Mouse (Mus musculus): ENCODE measurements around the gene Hectd4. TPM values are rescaled to one million over a fixed set of nuclear protein-coding genes. Genes with fewer than 3 reads are reported as not detected.

Hectd4 gene
- polyA plus RNA-seq, 1 experiment, result 11.7 TPM

GRCm38 (mm10) chr5:121243676-121244364, 23.8 kb downstream of the Hectd4 start:
- H3K27ac ChIP-seq (ENCODE audit: insufficient read depth, low read depth, low read length), result no peak overlapping the region
- peaks cover 3% of the 10 kb centered on the region; the same call in 1 of the 2 replicates for H3K4me1 ChIP-seq (ENCODE audit: control insufficient read depth, insufficient read depth, low read length)
- no peak overlapping the region for H3K4me3 ChIP-seq (ENCODE audit: insufficient read depth, low read length)
- TF ChIP-seq CTCF (IDR thresholded peaks at IDR 0.05; ENCODE audit: low read depth, low read length), result no peak
- no peak for TF ChIP-seq POLR2A (IDR thresholded peaks at IDR 0.05; ENCODE audit: borderline replicate concordance, low read depth, low read length)

GRCm38 (mm10) chr5:121244365-121244731, 24.3 kb downstream of the Hectd4 start:
- H3K27ac ChIP-seq (ENCODE audit: insufficient read depth, low read depth, low read length), result no peak overlapping the region
- no peak overlapping the region for H3K4me3 ChIP-seq (ENCODE audit: insufficient read depth, low read length)
- TF ChIP-seq POLR2A (IDR thresholded peaks at IDR 0.05; ENCODE audit: borderline replicate concordance, low read depth, low read length) (no peak), CTCF (IDR thresholded peaks at IDR 0.05; ENCODE audit: low read depth, low read length) (no peak)
- peaks cover 7% of the 10 kb centered on the region; the same call in 1 of the 2 replicates for H3K4me1 ChIP-seq (ENCODE audit: control insufficient read depth, insufficient read depth, low read length)

- peaks cover 9% of the 10 kb centered on the region for H3K4me1 ChIP-seq (ENCODE audit: control insufficient read depth, insufficient read depth, low read length)
- H3K4me3 ChIP-seq (ENCODE audit: insufficient read depth, low read length), result no peak overlapping the region
- TF ChIP-seq CTCF (IDR thresholded peaks at IDR 0.05; ENCODE audit: low read depth, low read length), result no peak
- TF ChIP-seq POLR2A (IDR thresholded peaks at IDR 0.05; ENCODE audit: borderline replicate concordance, low read depth, low read length), result no peak
- H3K27ac ChIP-seq (ENCODE audit: insufficient read depth, low read depth, low read length), result no peak overlapping the region
These were observed 25.2 kb downstream of the Hectd4 start for GRCm38 (mm10) chr5:121245201-121245600.

GRCm38 (mm10) chr5:121248766-121249394, 28.9 kb downstream of the Hectd4 start:
- TF ChIP-seq POLR2A (IDR thresholded peaks at IDR 0.05; ENCODE audit: borderline replicate concordance, low read depth, low read length) (no peak), CTCF (IDR thresholded peaks at IDR 0.05; ENCODE audit: low read depth, low read length) (no peak)
- no peak overlapping the region for H3K4me3 ChIP-seq (ENCODE audit: insufficient read depth, low read length)
- H3K4me1 ChIP-seq (ENCODE audit: control insufficient read depth, insufficient read depth, low read length), result peaks cover 34% of the 10 kb centered on the region
- H3K27ac ChIP-seq (ENCODE audit: insufficient read depth, low read depth, low read length), result no peak overlapping the region

GRCm38 (mm10) chr5:121249693-121250092, 29.7 kb downstream of the Hectd4 start:
- Histone ChIP-seq H3K4me1 (ENCODE audit: control insufficient read depth, insufficient read depth, low read length) (peaks cover 35% of the 10 kb centered on the region), H3K27ac (ENCODE audit: insufficient read depth, low read depth, low read length) (peak overlapping the region; percentile 39), H3K4me3 (ENCODE audit: insufficient read depth, low read length) (no peak overlapping the region)
- no peak for TF ChIP-seq POLR2A (IDR thresholded peaks at IDR 0.05; ENCODE audit: borderline replicate concordance, low read depth, low read length)
- no peak for TF ChIP-seq CTCF (IDR thresholded peaks at IDR 0.05; ENCODE audit: low read depth, low read length)

- peak overlapping the region; percentile 41 for H3K27ac ChIP-seq (ENCODE audit: insufficient read depth, low read depth, low read length)
- H3K4me1 ChIP-seq (ENCODE audit: control insufficient read depth, insufficient read depth, low read length), result peaks cover 45% of the 10 kb centered on the region
- TF ChIP-seq CTCF (IDR thresholded peaks at IDR 0.05; ENCODE audit: low read depth, low read length) (no peak), POLR2A (IDR thresholded peaks at IDR 0.05; ENCODE audit: borderline replicate concordance, low read depth, low read length) (no peak)
- no peak overlapping the region for H3K4me3 ChIP-seq (ENCODE audit: insufficient read depth, low read length)
These were observed 31.8 kb downstream of the Hectd4 start for GRCm38 (mm10) chr5:121251813-121252212.

GRCm38 (mm10) chr5:121253816-121254497, 33.9 kb downstream of the Hectd4 start:
- no peak overlapping the region for H3K27ac ChIP-seq (ENCODE audit: insufficient read depth, low read depth, low read length)
- H3K4me3 ChIP-seq (ENCODE audit: insufficient read depth, low read length), result no peak overlapping the region
- TF ChIP-seq CTCF (IDR thresholded peaks at IDR 0.05; ENCODE audit: low read depth, low read length) (no peak), POLR2A (IDR thresholded peaks at IDR 0.05; ENCODE audit: borderline replicate concordance, low read depth, low read length) (no peak)
- H3K4me1 ChIP-seq (ENCODE audit: control insufficient read depth, insufficient read depth, low read length), result peaks cover 41% of the 10 kb centered on the region

GRCm38 (mm10) chr5:121254977-121255376, 35.0 kb downstream of the Hectd4 start:
- H3K4me1 ChIP-seq (ENCODE audit: control insufficient read depth, insufficient read depth, low read length), result peaks cover 41% of the 10 kb centered on the region
- H3K27ac ChIP-seq (ENCODE audit: insufficient read depth, low read depth, low read length), result no peak overlapping the region
- H3K4me3 ChIP-seq (ENCODE audit: insufficient read depth, low read length), result no peak overlapping the region
- no peak for TF ChIP-seq CTCF (IDR thresholded peaks at IDR 0.05; ENCODE audit: low read depth, low read length)
- TF ChIP-seq POLR2A (IDR thresholded peaks at IDR 0.05; ENCODE audit: borderline replicate concordance, low read depth, low read length), result no peak

- Histone ChIP-seq H3K27ac (ENCODE audit: insufficient read depth, low read depth, low read length) (no peak overlapping the region), H3K4me1 (ENCODE audit: control insufficient read depth, insufficient read depth, low read length) (peaks cover 3% of the 10 kb centered on the region; the same call in 1 of the 2 replicates), H3K4me3 (ENCODE audit: insufficient read depth, low read length) (no peak overlapping the region)
- TF ChIP-seq CTCF (IDR thresholded peaks at IDR 0.05; ENCODE audit: low read depth, low read length) (no peak), POLR2A (IDR thresholded peaks at IDR 0.05; ENCODE audit: borderline replicate concordance, low read depth, low read length) (no peak)
These were observed 41.8 kb downstream of the Hectd4 start for GRCm38 (mm10) chr5:121261806-121262205.

- no peak overlapping the region for H3K4me3 ChIP-seq (ENCODE audit: insufficient read depth, low read length)
- no peak overlapping the region for H3K27ac ChIP-seq (ENCODE audit: insufficient read depth, low read depth, low read length)
- peaks cover 3% of the 10 kb centered on the region; the same call in 1 of the 2 replicates for H3K4me1 ChIP-seq (ENCODE audit: control insufficient read depth, insufficient read depth, low read length)
- no peak for TF ChIP-seq CTCF (IDR thresholded peaks at IDR 0.05; ENCODE audit: low read depth, low read length)
- TF ChIP-seq POLR2A (IDR thresholded peaks at IDR 0.05; ENCODE audit: borderline replicate concordance, low read depth, low read length), result no peak
These were observed 42.4 kb downstream of the Hectd4 start for GRCm38 (mm10) chr5:121262415-121262814.

Data from bone marrow macrophage, adult 2 months (primary cell).